Mouse (Mus musculus) embryonic fibroblast, embryonic 13.5 days (primary cell): ENCODE data around the gene Prokr1.

Experiments
- CTCF ChIP-seq: IDR thresholded peaks from 2 replicates; pipeline ENCODE4 v1.5.1; 2011; ENCODE audit warnings: mild to moderate bottlenecking, control low read depth, low read length, moderate library complexity, borderline replicate concordance; ENCODE audit not compliant: insufficient read depth
- POLR2A ChIP-seq: IDR thresholded peaks from 2 replicates; pipeline ENCODE4 v1.6.1; 2011; ENCODE audit warnings: low read depth, mild to moderate bottlenecking, control low read depth, low read length, moderate library complexity

- TF ChIP-seq POLR2A (no peak), CTCF (0 out of 2 replicates have a peak, but pooled peaks have one; percentile 1)
Observed at GRCm38 (mm10) chr6:87614794-87615695, 24.5 kb upstream of the Prokr1 start.
